Mouse (Mus musculus) liver, adult 2 months (tissue): ENCODE results near the gene Plekhg2.

ENCODE experiments used
- CTCF ChIP-seq: fragments of 200-500 bp; IDR thresholded peaks from 2 replicates; pipeline ENCODE4 v1.5.1; 2011; ENCODE audit warnings: low read depth, low read length, control low read depth
- POLR2A ChIP-seq: fragments of 200-500 bp; IDR thresholded peaks from 2 replicates; pipeline ENCODE4 v1.6.1; 2011; ENCODE audit warnings: low read length, control low read depth; ENCODE audit not compliant: insufficient read depth; ENCODE audit errors: extremely low read depth

DNA sequence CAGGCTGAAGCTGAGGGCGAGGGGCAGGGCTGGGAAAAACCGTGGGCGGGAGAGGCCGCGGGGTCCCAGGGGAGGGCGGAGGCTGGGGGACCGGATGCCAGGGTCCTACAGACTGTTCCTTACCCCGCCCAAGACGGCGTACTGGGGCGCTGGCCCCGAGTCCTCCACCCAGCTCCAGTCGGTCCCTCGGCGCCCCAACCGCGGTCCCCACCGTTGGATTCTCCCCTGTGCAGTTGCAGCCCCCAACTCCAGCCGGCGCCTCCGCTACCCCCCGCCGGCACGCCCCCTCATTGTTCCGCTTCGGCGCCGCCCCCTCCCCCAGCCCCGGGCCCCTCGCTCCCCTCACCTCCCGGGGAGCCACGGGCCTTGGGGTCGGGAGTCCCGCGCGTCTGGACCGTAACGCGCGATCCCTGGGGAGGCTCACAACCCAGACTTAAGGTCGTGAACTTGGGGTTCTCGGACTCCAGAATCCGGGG, 847 bp downstream of the Plekhg2 start:
- TF ChIP-seq CTCF (no peak), POLR2A (no peak)
